Mouse (Mus musculus): ENCODE data around the gene Slc5a11. TPM values are rescaled to one million over a fixed set of nuclear protein-coding genes. Genes with fewer than 3 reads are reported as not detected.

Gene Slc5a11
- polyA plus RNA-seq, 1 experiment from 2014 or later = 0.20 TPM

DNA sequence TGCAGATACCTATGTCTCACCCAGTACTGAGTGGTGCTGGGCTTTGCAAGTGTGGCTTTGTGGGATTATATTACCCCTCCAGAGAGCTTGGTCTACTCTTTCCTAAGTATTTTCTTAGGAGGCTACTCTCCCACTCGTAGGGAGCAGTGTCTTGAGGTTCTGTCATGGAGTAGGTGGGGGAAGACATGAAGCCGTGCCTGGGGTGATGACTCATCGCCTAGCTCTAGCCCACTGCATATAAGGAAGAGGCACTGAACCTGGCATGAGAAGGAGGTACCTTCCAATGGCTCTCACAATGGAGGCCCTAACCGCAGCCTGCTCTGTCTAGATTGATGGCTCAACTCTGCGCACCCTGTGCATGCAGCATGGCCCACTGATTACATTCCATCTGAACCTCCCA lies 22.8 kb upstream of the Slc5a11 start:
- H3K27ac ChIP-seq (replicated peaks) = no peak overlapping the region
- no peak for ATAC-seq (ENCODE audit: insufficient read depth)
- 77% methylated on average over 5 of the region's 5 CpGs for WGBS (ENCODE audit: insufficient replicate concordance)
- H3K4me1 ChIP-seq (replicated peaks) = peaks cover 6% of the 10 kb centered on the region; the same call in 1 of the 2 replicates
- H3K9me3 ChIP-seq (replicated peaks) = no peaks in the 10 kb centered on the region
- H3K4me3 ChIP-seq (replicated peaks) = no peak overlapping the region
- peaks cover 83% of the 10 kb centered on the region for H3K36me3 ChIP-seq (replicated peaks)
- H3K9ac ChIP-seq = no peak overlapping the region
- no peaks in the 10 kb centered on the region for H3K27me3 ChIP-seq
- no peak overlapping the region for H3K4me2 ChIP-seq

DNA sequence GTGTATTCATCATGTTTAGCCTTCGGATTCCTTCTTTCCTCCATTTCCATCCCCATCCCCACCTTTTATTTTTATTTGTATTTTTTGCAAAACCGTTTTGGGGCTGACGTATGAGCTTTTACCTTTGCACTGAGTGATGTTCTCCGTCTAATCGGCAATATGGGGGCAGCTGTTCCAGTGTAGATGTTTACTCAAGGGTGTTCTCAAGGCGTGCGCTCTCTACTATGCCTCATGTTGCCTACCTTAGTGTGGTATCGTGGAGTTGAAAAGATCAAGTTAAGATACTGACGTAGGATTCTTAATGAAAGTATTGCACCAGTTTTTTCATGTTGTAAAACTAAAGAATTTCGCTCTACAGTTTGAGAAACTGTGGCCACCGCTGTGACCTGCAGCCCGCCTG lies 21.4 kb upstream of the Slc5a11 start:
- no peak overlapping the region for H3K4me2 ChIP-seq
- H3K27ac ChIP-seq (replicated peaks) = no peak overlapping the region
- ATAC-seq (ENCODE audit: insufficient read depth) = no peak
- 88% methylated on average over 12 of the region's 12 CpGs for WGBS (ENCODE audit: insufficient replicate concordance)
- H3K9ac ChIP-seq = no peak overlapping the region
- H3K4me1 ChIP-seq (replicated peaks) = 0 out of 2 replicates have a peak, but pooled peaks cover 3% of the 10 kb centered on the region
- H3K4me3 ChIP-seq (replicated peaks) = no peak overlapping the region
- H3K36me3 ChIP-seq (replicated peaks) = peaks cover 69% of the 10 kb centered on the region
- no peaks in the 10 kb centered on the region for H3K27me3 ChIP-seq
- no peaks in the 10 kb centered on the region for H3K9me3 ChIP-seq (replicated peaks)

DNA sequence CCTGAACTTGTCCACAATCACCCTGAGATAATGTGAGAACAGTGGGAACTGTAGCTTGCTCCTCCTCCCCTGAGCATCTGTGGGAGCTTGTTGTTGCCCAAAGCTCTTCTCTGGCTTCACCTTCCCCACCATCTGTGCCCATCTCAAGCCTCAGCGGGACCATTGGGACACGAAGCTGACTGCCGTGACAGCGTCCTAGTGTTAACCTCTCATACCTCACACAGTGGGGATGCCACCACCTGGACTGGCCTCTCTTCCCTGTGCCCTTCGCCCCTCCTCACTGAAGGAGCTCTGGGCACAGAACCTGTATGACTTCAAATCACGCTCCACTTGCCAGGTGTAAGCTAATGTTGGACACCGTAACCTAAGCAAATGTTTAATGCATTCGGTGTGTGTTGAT lies 19.9 kb upstream of the Slc5a11 start:
- H3K9ac ChIP-seq = no peak overlapping the region
- no peaks in the 10 kb centered on the region for H3K27me3 ChIP-seq
- peaks cover 54% of the 10 kb centered on the region for H3K36me3 ChIP-seq (replicated peaks)
- H3K4me1 ChIP-seq (replicated peaks) = 0 out of 2 replicates have a peak, but pooled peaks cover 3% of the 10 kb centered on the region
- no peak overlapping the region for H3K4me3 ChIP-seq (replicated peaks)
- 85% methylated on average over 8 of the region's 8 CpGs for WGBS (ENCODE audit: insufficient replicate concordance)
- H3K4me2 ChIP-seq = no peak overlapping the region
- H3K9me3 ChIP-seq (replicated peaks) = no peaks in the 10 kb centered on the region
- no peak overlapping the region for H3K27ac ChIP-seq (replicated peaks)
- no peak for ATAC-seq (ENCODE audit: insufficient read depth)

DNA sequence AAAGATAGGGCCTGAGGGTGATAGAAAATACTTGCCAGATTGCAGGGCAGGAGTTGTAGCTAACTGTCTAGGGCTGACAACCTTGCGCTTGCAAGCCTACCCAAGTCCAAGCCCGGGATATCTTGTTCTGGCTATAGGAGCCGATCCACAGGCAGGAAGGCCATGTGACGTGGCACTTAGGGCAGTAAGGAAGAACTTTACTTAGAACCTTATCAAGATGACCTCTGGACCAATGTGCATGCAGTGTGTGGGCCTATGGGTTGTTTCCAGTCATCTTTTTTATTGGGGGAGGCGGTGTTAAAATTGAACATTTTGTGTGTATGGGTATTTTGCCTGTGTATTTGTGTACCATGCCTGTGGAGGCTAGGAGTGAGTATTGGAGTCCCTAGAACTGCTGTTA lies 18.1 kb upstream of the Slc5a11 start:
- H3K4me1 ChIP-seq (replicated peaks) = 0 out of 2 replicates have a peak, but pooled peaks cover 3% of the 10 kb centered on the region
- H3K27me3 ChIP-seq = no peaks in the 10 kb centered on the region
- H3K9me3 ChIP-seq (replicated peaks) = no peaks in the 10 kb centered on the region
- H3K4me2 ChIP-seq = no peak overlapping the region
- no peak for ATAC-seq (ENCODE audit: insufficient read depth)
- H3K36me3 ChIP-seq (replicated peaks) = peaks cover 37% of the 10 kb centered on the region
- WGBS (ENCODE audit: insufficient replicate concordance) = 72% methylated on average over 5 of the region's 5 CpGs
- no peak overlapping the region for H3K9ac ChIP-seq
- no peak overlapping the region for H3K27ac ChIP-seq (replicated peaks)
- H3K4me3 ChIP-seq (replicated peaks) = no peak overlapping the region

DNA sequence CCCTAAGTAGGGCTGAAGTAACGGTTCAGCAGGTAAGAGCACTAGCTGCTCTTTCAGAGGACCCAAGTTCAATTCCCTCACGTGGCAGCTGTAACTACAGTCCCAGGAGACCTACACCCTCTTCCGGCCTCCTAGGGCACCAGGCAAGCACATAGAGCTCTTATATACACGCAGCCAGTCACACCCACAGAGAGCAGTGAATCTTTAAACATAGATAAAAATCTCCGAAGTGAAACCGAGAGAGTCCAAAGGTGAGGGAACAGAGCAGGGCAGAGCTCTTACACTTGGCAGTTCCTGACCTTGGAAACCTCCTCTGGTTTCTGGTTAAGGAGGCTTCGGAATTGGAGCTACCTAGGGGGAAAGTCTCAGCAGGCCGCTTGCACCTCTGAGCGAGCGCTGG lies 15.9 kb upstream of the Slc5a11 start:
- Histone ChIP-seq H3K9me3 (replicated peaks) (no peaks in the 10 kb centered on the region), H3K27ac (replicated peaks) (no peak overlapping the region), H3K27me3 (no peaks in the 10 kb centered on the region), H3K4me3 (replicated peaks) (no peak overlapping the region), H3K36me3 (replicated peaks) (peaks cover 16% of the 10 kb centered on the region), H3K9ac (no peak overlapping the region), H3K4me2 (no peak overlapping the region), H3K4me1 (replicated peaks) (0 out of 2 replicates have a peak, but pooled peaks cover 3% of the 10 kb centered on the region)
- 0 out of 2 replicates have a peak, but pooled peaks have one; percentile 13 for ATAC-seq (ENCODE audit: insufficient read depth)
- 60% methylated on average over 10 of the region's 10 CpGs for WGBS (ENCODE audit: insufficient replicate concordance)

DNA sequence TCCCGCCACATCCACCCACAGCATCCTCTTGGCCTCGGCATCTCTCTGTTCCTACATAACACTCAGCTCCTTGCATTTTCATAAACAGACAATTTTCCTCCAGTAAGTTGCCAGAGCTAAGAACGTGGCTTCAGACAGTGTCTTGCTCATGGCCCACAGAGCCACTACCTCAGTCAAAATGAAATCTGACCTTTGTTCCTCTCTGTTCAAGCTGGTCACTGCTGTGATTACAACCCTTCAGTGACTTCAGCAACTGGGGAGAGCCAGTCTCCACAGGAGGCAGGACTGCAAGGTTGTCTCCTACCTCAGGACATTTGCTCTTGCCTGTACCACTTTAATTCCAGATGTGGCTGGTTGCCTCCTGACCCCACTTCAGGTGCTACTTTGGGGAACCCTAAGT lies 15.4 kb upstream of the Slc5a11 start:
- no peak; the same call in 1 of the 2 replicates for ATAC-seq (ENCODE audit: insufficient read depth)
- Histone ChIP-seq H3K36me3 (replicated peaks) (peaks cover 13% of the 10 kb centered on the region), H3K4me3 (replicated peaks) (no peak overlapping the region), H3K4me2 (no peak overlapping the region), H3K27me3 (no peaks in the 10 kb centered on the region), H3K4me1 (replicated peaks) (0 out of 2 replicates have a peak, but pooled peaks cover 3% of the 10 kb centered on the region), H3K9me3 (replicated peaks) (no peaks in the 10 kb centered on the region), H3K9ac (no peak overlapping the region), H3K27ac (replicated peaks) (no peak overlapping the region)
- WGBS (ENCODE audit: insufficient replicate concordance) = 64% methylated on average over 3 of the region's 3 CpGs

DNA sequence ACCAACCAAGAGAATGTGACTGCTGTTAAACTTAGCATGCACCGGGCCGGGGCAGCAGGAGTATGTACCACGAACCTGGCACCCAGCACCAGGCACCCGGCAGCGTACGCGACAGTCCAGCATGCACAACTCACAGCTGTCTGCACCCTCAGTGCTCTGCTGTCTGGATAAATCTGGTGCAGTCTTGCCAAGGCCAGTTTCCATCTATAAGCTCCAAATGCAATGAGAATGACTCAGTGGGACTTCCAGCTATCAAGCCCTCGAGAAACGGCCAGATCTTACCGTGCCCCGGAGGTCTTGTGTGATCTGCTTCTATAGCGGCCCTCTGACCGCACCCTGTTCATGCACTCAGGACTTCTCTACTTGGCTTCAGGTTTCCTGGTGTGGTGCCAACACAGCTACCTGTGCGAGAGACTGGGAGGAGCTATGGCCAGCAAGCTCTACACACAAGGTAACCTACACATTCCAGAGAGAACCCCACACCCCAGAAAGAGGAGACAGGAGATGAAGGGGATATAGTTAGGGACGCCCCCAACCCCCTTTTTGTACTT lies 14.8 kb upstream of the Slc5a11 start:
- no peak overlapping the region for H3K27ac ChIP-seq (replicated peaks)
- H3K27me3 ChIP-seq = no peaks in the 10 kb centered on the region
- no peak overlapping the region for H3K9ac ChIP-seq
- H3K36me3 ChIP-seq (replicated peaks) = peaks cover 9% of the 10 kb centered on the region
- 85% methylated on average over 15 of the region's 15 CpGs for WGBS (ENCODE audit: insufficient replicate concordance)
- no peaks in the 10 kb centered on the region for H3K9me3 ChIP-seq (replicated peaks)
- H3K4me3 ChIP-seq (replicated peaks) = no peak overlapping the region
- no peak for ATAC-seq (ENCODE audit: insufficient read depth)
- 0 out of 2 replicates have a peak, but pooled peaks cover 3% of the 10 kb centered on the region for H3K4me1 ChIP-seq (replicated peaks)
- no peak overlapping the region for H3K4me2 ChIP-seq

DNA sequence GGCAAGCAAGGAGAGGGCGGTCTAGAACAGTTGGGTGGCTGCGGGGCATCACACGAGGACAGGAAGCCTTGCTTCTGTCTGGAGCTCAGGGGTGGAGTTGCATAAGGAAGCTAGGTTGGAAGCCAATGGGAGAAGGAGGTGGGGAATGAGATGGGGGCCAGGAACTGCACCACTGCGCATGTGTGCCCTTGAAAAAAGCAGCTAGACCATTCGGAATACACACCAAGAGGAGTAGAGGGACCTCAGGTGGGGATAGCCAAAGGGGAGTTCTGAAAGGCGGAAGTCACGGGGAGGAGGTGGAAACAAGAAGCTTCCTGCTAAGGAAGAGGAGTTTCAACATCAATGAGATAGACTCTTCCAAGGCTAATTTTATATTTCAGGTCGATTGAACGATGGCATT lies 13.9 kb upstream of the Slc5a11 start:
- no peaks in the 10 kb centered on the region for H3K36me3 ChIP-seq (replicated peaks)
- ATAC-seq (ENCODE audit: insufficient read depth) = no peak
- H3K4me3 ChIP-seq (replicated peaks) = no peak overlapping the region
- H3K4me1 ChIP-seq (replicated peaks) = 0 out of 2 replicates have a peak, but pooled peaks cover 3% of the 10 kb centered on the region
- no peaks in the 10 kb centered on the region for H3K27me3 ChIP-seq
- H3K9me3 ChIP-seq (replicated peaks) = no peaks in the 10 kb centered on the region
- WGBS (ENCODE audit: insufficient replicate concordance) = 50% methylated on average over 9 of the region's 9 CpGs
- no peak overlapping the region for H3K9ac ChIP-seq
- H3K4me2 ChIP-seq = no peak overlapping the region
- no peak overlapping the region for H3K27ac ChIP-seq (replicated peaks)

DNA sequence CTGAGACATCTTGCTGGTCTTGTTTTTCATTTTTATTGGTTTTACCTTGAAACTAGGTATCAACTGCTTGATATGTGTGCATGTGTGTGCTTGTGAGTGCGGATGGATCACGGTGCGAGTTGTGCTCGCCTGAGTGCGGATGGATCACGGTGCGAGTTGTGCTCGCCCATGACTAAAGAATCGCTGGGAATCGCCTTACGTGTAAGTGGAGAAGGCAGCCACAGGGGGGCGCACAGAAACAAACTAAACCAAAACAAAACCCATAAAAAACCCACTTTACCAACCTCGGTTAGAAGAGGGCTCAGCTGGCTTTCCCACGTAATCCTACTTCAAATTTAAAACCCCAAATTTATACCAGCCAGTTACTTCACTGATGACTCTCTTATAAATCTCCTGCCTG lies 9.3 kb upstream of the Slc5a11 start:
- Histone ChIP-seq H3K27ac (replicated peaks) (no peak overlapping the region), H3K9ac (no peak overlapping the region), H3K27me3 (no peaks in the 10 kb centered on the region), H3K9me3 (replicated peaks) (no peaks in the 10 kb centered on the region), H3K36me3 (replicated peaks) (no peaks in the 10 kb centered on the region), H3K4me3 (replicated peaks) (no peak overlapping the region), H3K4me2 (no peak overlapping the region), H3K4me1 (replicated peaks) (no peaks in the 10 kb centered on the region)
- 19% methylated on average over 14 of the region's 14 CpGs for WGBS (ENCODE audit: insufficient replicate concordance)
- no peak for ATAC-seq (ENCODE audit: insufficient read depth)

DNA sequence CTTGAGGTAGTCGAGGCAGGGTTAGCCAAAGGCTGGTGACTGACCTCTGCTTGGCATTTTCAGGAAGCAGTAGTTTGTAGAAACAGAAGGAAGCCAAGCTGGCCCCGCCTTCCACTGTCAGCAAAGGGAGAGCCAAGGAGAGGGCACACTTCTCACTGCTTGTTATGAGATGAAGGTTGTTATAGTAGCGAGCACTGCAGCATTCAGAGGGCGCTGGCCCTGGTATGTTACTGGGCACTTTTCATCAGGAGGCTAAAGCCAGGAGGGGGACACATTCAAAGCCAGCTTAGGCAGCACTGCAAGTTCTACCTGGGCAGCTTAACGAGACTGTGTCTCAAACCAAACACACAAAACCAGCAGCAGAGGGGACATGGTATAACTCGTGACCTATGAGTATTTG lies 7.0 kb upstream of the Slc5a11 start:
- 43% methylated on average over 6 of the region's 6 CpGs for WGBS (ENCODE audit: insufficient replicate concordance)
- ATAC-seq (ENCODE audit: insufficient read depth) = no peak
- no peak overlapping the region for H3K4me2 ChIP-seq
- no peaks in the 10 kb centered on the region for H3K9me3 ChIP-seq (replicated peaks)
- H3K27me3 ChIP-seq = no peaks in the 10 kb centered on the region
- H3K4me3 ChIP-seq (replicated peaks) = no peak overlapping the region
- H3K4me1 ChIP-seq (replicated peaks) = no peaks in the 10 kb centered on the region
- no peak overlapping the region for H3K27ac ChIP-seq (replicated peaks)
- H3K9ac ChIP-seq = no peak overlapping the region
- no peaks in the 10 kb centered on the region for H3K36me3 ChIP-seq (replicated peaks)

DNA sequence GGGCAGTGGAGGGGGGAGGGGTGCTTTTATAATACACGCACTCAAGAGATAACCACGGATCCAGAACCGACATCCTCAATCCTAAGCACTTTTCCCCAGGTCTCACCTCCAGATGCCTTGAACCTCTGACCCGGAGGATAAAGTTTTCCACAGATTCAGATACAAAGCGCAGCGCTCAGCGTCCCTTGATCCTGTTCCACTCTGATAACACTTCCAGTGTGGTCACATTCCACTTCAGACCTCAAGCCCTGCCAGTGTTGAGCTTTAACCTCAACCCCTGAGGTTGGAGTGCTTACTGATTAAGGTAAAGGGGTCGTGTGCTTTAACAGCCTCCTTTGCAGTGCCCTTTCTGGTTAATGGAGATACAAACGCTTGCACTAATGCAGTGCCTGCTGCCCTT lies 4.7 kb upstream of the Slc5a11 start:
- WGBS (ENCODE audit: insufficient replicate concordance) = 30% methylated on average over 9 of the region's 9 CpGs
- Histone ChIP-seq H3K9ac (no peak overlapping the region), H3K36me3 (replicated peaks) (no peaks in the 10 kb centered on the region), H3K4me2 (no peak overlapping the region), H3K27me3 (no peaks in the 10 kb centered on the region), H3K4me1 (replicated peaks) (0 out of 2 replicates have a peak, but pooled peaks cover 4% of the 10 kb centered on the region), H3K27ac (replicated peaks) (no peak overlapping the region), H3K9me3 (replicated peaks) (no peaks in the 10 kb centered on the region), H3K4me3 (replicated peaks) (no peak overlapping the region)
- ATAC-seq (ENCODE audit: insufficient read depth) = no peak

DNA sequence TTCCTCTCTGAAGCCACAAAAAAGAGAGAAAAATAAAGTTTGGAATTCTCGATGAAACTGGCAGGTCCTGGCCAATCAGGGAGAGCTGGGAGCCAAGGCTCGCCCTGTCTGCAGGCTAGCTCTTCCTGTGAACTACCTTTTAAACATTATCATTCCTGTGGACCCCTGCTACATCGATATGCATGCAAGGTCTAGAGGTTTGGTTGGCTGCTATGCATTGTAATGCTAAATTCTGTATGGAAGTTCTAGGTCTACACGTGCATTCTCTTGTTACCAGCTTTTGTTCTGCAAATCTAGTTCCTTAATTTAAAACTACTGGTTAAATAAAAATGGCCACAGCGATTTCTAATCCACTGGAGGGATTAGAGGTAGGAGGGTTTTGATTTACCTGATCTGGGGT lies 3.1 kb upstream of the Slc5a11 start:
- 40% methylated on average over 5 of the region's 5 CpGs for WGBS (ENCODE audit: insufficient replicate concordance)
- H3K4me3 ChIP-seq (replicated peaks) = no peak overlapping the region
- H3K4me1 ChIP-seq (replicated peaks) = 0 out of 2 replicates have a peak, but pooled peaks cover 4% of the 10 kb centered on the region
- H3K27me3 ChIP-seq = no peaks in the 10 kb centered on the region
- H3K4me2 ChIP-seq = no peak overlapping the region
- no peak for ATAC-seq (ENCODE audit: insufficient read depth)
- H3K9me3 ChIP-seq (replicated peaks) = no peaks in the 10 kb centered on the region
- H3K27ac ChIP-seq (replicated peaks) = no peak overlapping the region
- no peaks in the 10 kb centered on the region for H3K36me3 ChIP-seq (replicated peaks)
- no peak overlapping the region for H3K9ac ChIP-seq

Data from liver, embryonic 15.5 days (tissue).